Mouse (Mus musculus): ENCODE measurements at regions not wholly inside any gene's neighbourhood (a gene's known extent, or its start where the extent isn't known, plus 50 kb on each side); places are given as distances from the start of the nearest gene placed in this dataset.

GRCm38 (mm10) chr9:41333526-41333925 lies 172.0 kb upstream of the Ubash3b start:
- no peak overlapping the region for H3K4me3 ChIP-seq (ENCODE audit: control insufficient read depth, insufficient read depth, low read length)
- H3K27ac ChIP-seq (ENCODE audit: control insufficient read depth, insufficient read depth, low read length): no peak overlapping the region
- WGBS: 100% methylated on average over 1 of the region's 1 CpGs
- H3K36me3 ChIP-seq (ENCODE audit: control insufficient read depth, insufficient read depth, low read length): no peaks in the 10 kb centered on the region
- no peaks in the 10 kb centered on the region for H3K27me3 ChIP-seq (ENCODE audit: control insufficient read depth, insufficient read depth, low read length)
- TF ChIP-seq CTCF (IDR thresholded peaks at IDR 0.05; ENCODE audit: borderline replicate concordance, control insufficient read depth, extremely low read depth, insufficient read depth, low read length, poor library complexity): no peak
- H3K4me1 ChIP-seq (replicated peaks; ENCODE audit: control insufficient read depth, insufficient read depth, low read length): no peaks in the 10 kb centered on the region
- DNase-seq: no peak

- Histone ChIP-seq H3K27ac (ENCODE audit: control insufficient read depth, insufficient read depth, low read length) (no peak overlapping the region), H3K4me1 (replicated peaks; ENCODE audit: control insufficient read depth, insufficient read depth, low read length) (no peaks in the 10 kb centered on the region), H3K4me3 (ENCODE audit: control insufficient read depth, insufficient read depth, low read length) (no peak overlapping the region), H3K36me3 (ENCODE audit: control insufficient read depth, insufficient read depth, low read length) (no peaks in the 10 kb centered on the region), H3K27me3 (ENCODE audit: control insufficient read depth, insufficient read depth, low read length) (no peaks in the 10 kb centered on the region)
- no peak for TF ChIP-seq CTCF (IDR thresholded peaks at IDR 0.05; ENCODE audit: borderline replicate concordance, control insufficient read depth, extremely low read depth, insufficient read depth, low read length, poor library complexity)
- TF ChIP-seq POLR2A (IDR thresholded peaks at IDR 0.05; ENCODE audit: control insufficient read depth, extremely low read depth, insufficient read depth, low read length, poor library complexity): no peak
- 100% methylated on average over 1 of the region's 1 CpGs for WGBS
- DNase-seq: no peak
Measured at GRCm38 (mm10) chr9:41328959-41329358, 167.5 kb upstream of the Ubash3b start.

- Histone ChIP-seq H3K4me1 (replicated peaks; ENCODE audit: control insufficient read depth, insufficient read depth, low read length) (no peaks in the 10 kb centered on the region), H3K27ac (ENCODE audit: control insufficient read depth, insufficient read depth, low read length) (no peak overlapping the region), H3K36me3 (ENCODE audit: control insufficient read depth, insufficient read depth, low read length) (no peaks in the 10 kb centered on the region), H3K27me3 (ENCODE audit: control insufficient read depth, insufficient read depth, low read length) (no peaks in the 10 kb centered on the region), H3K4me3 (ENCODE audit: control insufficient read depth, insufficient read depth, low read length) (no peak overlapping the region)
- WGBS: 90% methylated on average over 5 of the region's 5 CpGs
- TF ChIP-seq POLR2A (IDR thresholded peaks at IDR 0.05; ENCODE audit: control insufficient read depth, extremely low read depth, insufficient read depth, low read length, poor library complexity) (no peak), CTCF (IDR thresholded peaks at IDR 0.05; ENCODE audit: borderline replicate concordance, control insufficient read depth, extremely low read depth, insufficient read depth, low read length, poor library complexity) (no peak)
- DNase-seq: no peak
Measured at GRCm38 (mm10) chr9:41328480-41328879, 167.0 kb upstream of the Ubash3b start.

DNA sequence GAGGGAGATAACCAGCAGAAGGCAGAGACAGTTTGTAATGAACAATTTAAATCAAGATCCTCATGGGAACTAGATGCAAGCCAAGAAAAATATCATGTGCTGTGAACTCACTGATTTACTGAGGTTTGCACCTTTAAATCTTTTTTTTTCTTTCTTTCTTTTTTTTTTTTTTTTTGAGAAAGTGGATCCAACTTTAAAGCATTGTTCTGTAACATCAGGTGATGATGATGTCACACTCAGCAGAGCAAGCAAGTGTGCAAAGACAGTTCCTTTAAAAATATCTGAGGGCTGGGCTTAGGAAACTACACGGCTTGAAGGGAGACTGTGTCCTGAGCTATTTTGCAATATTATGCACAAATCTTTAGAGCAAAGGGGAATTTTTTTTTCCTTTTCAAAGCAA lies 166.6 kb upstream of the Ubash3b start:
- WGBS: 45% methylated on average over 1 of the region's 1 CpGs
- Histone ChIP-seq H3K4me3 (ENCODE audit: control insufficient read depth, insufficient read depth, low read length) (no peak overlapping the region), H3K36me3 (ENCODE audit: control insufficient read depth, insufficient read depth, low read length) (no peaks in the 10 kb centered on the region), H3K27me3 (ENCODE audit: control insufficient read depth, insufficient read depth, low read length) (no peaks in the 10 kb centered on the region), H3K27ac (ENCODE audit: control insufficient read depth, insufficient read depth, low read length) (no peak overlapping the region), H3K4me1 (replicated peaks; ENCODE audit: control insufficient read depth, insufficient read depth, low read length) (no peaks in the 10 kb centered on the region)
- TF ChIP-seq CTCF (IDR thresholded peaks at IDR 0.05; ENCODE audit: borderline replicate concordance, control insufficient read depth, extremely low read depth, insufficient read depth, low read length, poor library complexity) (no peak), POLR2A (IDR thresholded peaks at IDR 0.05; ENCODE audit: control insufficient read depth, extremely low read depth, insufficient read depth, low read length, poor library complexity) (no peak)
- DNase-seq: no peak

DNA sequence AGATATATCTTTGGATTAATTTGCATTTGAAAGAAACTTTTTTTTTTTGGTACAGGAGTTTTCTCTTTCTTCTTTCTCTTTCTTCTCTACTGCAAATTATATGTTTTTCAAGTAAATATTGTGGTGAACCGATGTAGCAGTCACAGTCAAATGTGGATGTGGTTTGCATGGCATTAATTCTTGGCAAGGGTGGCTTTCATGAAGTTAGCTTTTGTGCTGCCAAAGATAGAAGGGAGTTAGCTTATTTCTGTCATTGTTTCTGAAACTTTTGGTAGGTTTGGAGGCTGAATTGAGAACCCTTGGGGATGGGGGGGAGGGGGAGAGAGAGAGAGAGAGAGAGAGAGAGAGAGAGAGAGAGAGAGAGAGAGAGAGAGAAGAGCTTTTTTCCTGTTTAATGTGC lies 166.1 kb upstream of the Ubash3b start:
- Histone ChIP-seq H3K4me1 (replicated peaks; ENCODE audit: control insufficient read depth, insufficient read depth, low read length) (no peaks in the 10 kb centered on the region), H3K27ac (ENCODE audit: control insufficient read depth, insufficient read depth, low read length) (no peak overlapping the region), H3K36me3 (ENCODE audit: control insufficient read depth, insufficient read depth, low read length) (no peaks in the 10 kb centered on the region), H3K4me3 (ENCODE audit: control insufficient read depth, insufficient read depth, low read length) (no peak overlapping the region), H3K27me3 (ENCODE audit: control insufficient read depth, insufficient read depth, low read length) (no peaks in the 10 kb centered on the region)
- TF ChIP-seq CTCF (IDR thresholded peaks at IDR 0.05; ENCODE audit: borderline replicate concordance, control insufficient read depth, extremely low read depth, insufficient read depth, low read length, poor library complexity): no peak
- 47% methylated on average over 1 of the region's 1 CpGs for WGBS
- no peak for DNase-seq

DNA sequence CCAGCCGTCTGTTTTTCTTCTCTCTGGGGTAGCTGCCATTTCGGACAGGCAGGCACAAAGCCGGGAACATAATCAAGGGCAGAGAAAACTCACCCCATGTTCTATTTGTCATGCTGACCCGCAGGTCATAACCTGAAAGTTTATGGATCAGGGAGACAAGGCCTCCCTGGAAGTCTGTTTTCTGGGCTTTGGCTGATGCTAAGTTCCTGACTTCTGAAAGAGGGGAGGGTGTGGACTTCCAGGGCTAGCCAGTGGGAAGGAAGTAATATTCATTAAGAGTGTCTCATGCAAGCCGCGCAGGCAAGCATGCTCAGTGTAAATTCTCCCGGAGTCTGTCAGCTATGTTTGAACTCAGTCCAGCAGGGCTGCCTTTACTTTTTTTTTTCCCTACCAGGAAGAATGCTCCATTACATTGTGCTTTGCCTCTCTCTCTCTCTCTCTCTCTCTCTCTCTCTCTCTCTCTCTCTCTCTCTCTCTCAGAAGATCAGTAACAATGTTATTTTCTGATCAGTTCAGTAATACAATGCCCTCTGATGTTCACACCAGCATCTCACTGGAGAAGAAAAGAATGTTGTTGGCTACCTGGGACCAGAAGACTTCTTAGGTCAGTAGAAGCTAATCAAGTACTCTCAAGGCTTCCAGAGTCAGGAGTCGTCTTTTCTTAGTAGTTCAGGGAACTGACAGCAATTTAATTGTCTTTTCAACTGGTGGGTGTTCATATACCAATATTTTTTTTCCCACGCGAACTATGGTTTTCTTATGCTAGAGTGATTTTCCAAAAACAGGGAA lies 165.5 kb upstream of the Ubash3b start:
- H3K27me3 ChIP-seq (ENCODE audit: control insufficient read depth, insufficient read depth, low read length): no peaks in the 10 kb centered on the region
- no peak overlapping the region for H3K27ac ChIP-seq (ENCODE audit: control insufficient read depth, insufficient read depth, low read length)
- DNase-seq: no peak
- WGBS: 42% methylated on average over 10 of the region's 10 CpGs
- no peaks in the 10 kb centered on the region for H3K36me3 ChIP-seq (ENCODE audit: control insufficient read depth, insufficient read depth, low read length)
- no peak overlapping the region for H3K4me3 ChIP-seq (ENCODE audit: control insufficient read depth, insufficient read depth, low read length)
- no peaks in the 10 kb centered on the region for H3K4me1 ChIP-seq (replicated peaks; ENCODE audit: control insufficient read depth, insufficient read depth, low read length)
- TF ChIP-seq CTCF (IDR thresholded peaks at IDR 0.05; ENCODE audit: borderline replicate concordance, control insufficient read depth, extremely low read depth, insufficient read depth, low read length, poor library complexity): no peak

DNA sequence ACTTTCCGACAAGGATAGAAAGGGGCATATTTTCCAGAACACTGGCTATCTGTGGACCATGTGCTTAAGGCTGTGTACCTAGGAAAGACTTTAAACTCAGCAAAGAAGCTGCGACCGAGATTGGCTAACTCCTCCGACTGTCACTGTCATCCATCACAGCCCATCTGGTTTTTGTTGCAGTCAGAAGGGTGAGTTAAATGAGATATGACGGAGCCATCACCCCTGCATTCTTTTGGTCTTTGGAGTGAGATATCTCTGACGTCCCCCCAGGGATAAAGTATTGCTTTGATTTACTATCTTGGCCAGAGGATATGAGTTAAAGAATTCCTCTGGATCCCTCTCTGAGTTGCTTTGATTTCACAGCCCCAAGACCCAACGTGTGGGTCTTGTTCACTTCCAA lies 160.0 kb upstream of the Ubash3b start:
- Histone ChIP-seq H3K4me1 (replicated peaks; ENCODE audit: control insufficient read depth, insufficient read depth, low read length) (no peaks in the 10 kb centered on the region), H3K36me3 (ENCODE audit: control insufficient read depth, insufficient read depth, low read length) (no peaks in the 10 kb centered on the region), H3K4me3 (ENCODE audit: control insufficient read depth, insufficient read depth, low read length) (no peak overlapping the region), H3K27ac (ENCODE audit: control insufficient read depth, insufficient read depth, low read length) (no peak overlapping the region), H3K27me3 (ENCODE audit: control insufficient read depth, insufficient read depth, low read length) (no peaks in the 10 kb centered on the region)
- DNase-seq: no peak
- WGBS: 91% methylated on average over 7 of the region's 7 CpGs
- TF ChIP-seq POLR2A (IDR thresholded peaks at IDR 0.05; ENCODE audit: control insufficient read depth, extremely low read depth, insufficient read depth, low read length, poor library complexity) (no peak), CTCF (IDR thresholded peaks at IDR 0.05; ENCODE audit: borderline replicate concordance, control insufficient read depth, extremely low read depth, insufficient read depth, low read length, poor library complexity) (no peak)
